Mouse (Mus musculus) brain, embryonic 14.5 days (tissue): ENCODE measurements around the gene Stk35. TPM values are rescaled to one million over a fixed set of nuclear protein-coding genes. Genes with fewer than 3 reads are reported as not detected.
A peak's percentile ranks its signal among the peaks of the same experiment; 100 is the strongest.

Experiments used
- DNase-seq: peaks from one replicate; pipeline ENCODE4 v3.0.0-alpha.2; 2011; ENCODE audit warnings: low read depth
- CTCF ChIP-seq: fragments of 200-500 bp; IDR thresholded peaks from 2 replicates; pipeline ENCODE4 v1.5.1; 2012; ENCODE audit warnings: inconsistent platforms, mild to moderate bottlenecking, moderate library complexity, borderline replicate concordance; ENCODE audit not compliant: insufficient read depth, insufficient read length; ENCODE audit errors: extremely low read depth
- POLR2A ChIP-seq: fragments of 200-500 bp; IDR thresholded peaks from 2 replicates; pipeline ENCODE4 v1.6.1; 2012; ENCODE audit warnings: mild to moderate bottlenecking, inconsistent platforms, borderline replicate concordance; ENCODE audit not compliant: poor library complexity, insufficient read depth, insufficient read length, severe bottlenecking; ENCODE audit errors: extremely low read depth
- polyA plus RNA-seq: library from polyadenylated mRNA; depleted of rRNA; stranded (reverse); fragments of >200 nt; gene quantifications from 2 replicates; pipeline ENCODE4 v1.2.3, GENCODE M21; 2012; rRNA removed

Stk35 gene
- polyA plus RNA-seq, 1 experiment: 24.2 TPM

DNA sequence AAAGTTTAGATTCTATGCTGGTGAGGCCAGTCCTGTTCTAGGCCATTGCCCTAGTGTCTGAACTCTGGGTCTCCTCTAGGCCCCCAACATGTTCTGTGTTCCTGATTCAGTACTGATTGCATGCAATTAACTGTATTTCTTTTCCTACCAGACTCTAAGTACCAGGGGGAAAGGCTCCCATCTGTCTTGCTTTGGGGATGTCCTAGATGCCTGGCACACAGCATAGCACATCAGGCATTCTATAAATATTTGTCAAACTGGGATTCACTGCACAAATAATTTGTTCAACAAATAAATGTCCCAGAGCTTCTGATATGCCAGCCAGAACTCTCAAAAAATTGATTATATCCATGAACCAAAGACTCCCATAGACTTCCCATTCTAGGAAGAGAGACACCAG lies 76.6 kb downstream of the Stk35 start:
- DNase-seq: no peak
- TF ChIP-seq CTCF: no peak
- TF ChIP-seq POLR2A: no peak

DNA sequence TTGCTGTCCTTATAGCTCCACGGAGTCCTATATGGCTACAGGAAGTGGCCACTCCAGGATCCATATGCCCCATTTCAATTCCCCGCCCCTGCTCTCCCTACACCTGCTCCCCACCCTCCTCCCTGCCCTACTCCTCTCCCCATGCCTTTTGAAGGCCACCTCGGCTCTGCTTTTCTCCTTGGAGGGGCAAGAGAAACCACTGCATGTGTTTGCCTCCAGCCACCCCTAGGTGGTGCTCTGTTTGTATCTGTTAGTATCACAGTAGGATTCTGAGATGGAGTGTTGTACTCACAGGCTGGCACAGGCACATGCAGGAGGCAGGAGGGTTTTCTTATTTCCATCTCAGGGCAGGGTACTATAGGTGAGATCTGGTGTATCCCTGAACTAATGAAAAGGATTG lies 79.5 kb downstream of the Stk35 start:
- DNase-seq: peak; percentile 71
- no peak for TF ChIP-seq POLR2A
- peak; percentile 76; the same call in 1 of the 2 replicates for TF ChIP-seq CTCF

DNA sequence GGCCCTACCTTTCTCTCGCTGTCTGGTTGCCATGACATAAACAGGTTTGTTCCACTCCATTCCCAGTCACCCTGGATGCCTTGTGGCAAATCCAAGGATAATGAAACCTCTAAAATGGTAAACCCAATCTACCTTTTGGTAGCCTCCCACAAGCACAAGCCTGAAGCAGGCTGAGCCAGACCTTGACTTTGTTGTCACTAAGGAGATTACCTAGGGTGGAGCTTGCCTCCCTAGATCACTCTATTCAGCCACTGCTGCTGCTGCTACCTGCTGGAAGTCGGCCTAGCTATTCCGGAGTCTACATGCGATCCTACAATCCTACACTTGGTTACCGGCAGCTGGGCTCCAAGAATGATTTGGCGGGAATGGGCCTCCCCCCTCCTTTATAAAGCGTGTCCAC lies 79.9 kb downstream of the Stk35 start:
- no peak for DNase-seq
- no peak for TF ChIP-seq POLR2A
- no peak for TF ChIP-seq CTCF

DNA sequence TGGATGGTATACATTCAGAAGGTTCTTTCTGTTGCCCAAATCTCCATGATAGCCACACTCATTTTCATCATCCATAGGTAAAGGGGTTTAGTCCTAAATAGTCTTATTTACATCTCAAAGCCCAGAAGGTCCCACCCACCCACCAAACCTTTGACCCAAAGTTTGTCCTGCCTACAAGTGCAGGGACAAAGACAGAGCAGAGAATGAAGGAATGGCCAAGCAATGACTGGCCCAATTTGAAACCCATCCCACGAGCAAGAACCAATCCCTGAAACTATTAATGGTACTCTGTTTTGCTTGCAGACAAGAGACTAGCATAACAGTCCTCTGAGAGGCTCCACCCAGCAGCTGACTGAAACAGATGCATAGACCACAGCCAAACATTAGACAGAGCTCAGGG lies 81.6 kb downstream of the Stk35 start:
- DNase-seq: no peak
- no peak for TF ChIP-seq POLR2A
- TF ChIP-seq CTCF: no peak

Other genes starting within 250 kb of the Stk35 start
- gene Sirpa, start 207.7 kb upstream of the Stk35 start, polyA plus RNA-seq: 36.2 and 44.6 TPM in 2 replicates
- 4.3 and 6.9 TPM in 2 replicates for gene Pdyn, start 100.7 kb upstream of the Stk35 start, polyA plus RNA-seq
- gene Tgm3, start 211.8 kb downstream of the Stk35 start, polyA plus RNA-seq: 0.19 and 0.25 TPM in 2 replicates